Mouse (Mus musculus) thymus, adult 2 months (tissue): ENCODE measurements around the gene Cerkl. TPM values are rescaled to one million over a fixed set of nuclear protein-coding genes. Genes with fewer than 3 reads are reported as not detected.

Experiments used
- DNase-seq: peaks from one replicate; pipeline ENCODE4 v3.0.0; 2021
- H3K27ac ChIP-seq: fragments of 200-500 bp; 2 replicates; pipeline ENCODE4 v1.5.1; 2012; ENCODE audit warnings: low read length, control low read depth; ENCODE audit not compliant: control insufficient read depth, insufficient read depth
- H3K27me3 ChIP-seq: fragments of 200-500 bp; 2 replicates; pipeline ENCODE4 v1.6.1; 2012; ENCODE audit warnings: mild to moderate bottlenecking, low read length, moderate library complexity, mixed read lengths; ENCODE audit not compliant: control insufficient read depth, insufficient read depth
- H3K36me3 ChIP-seq: fragments of 200-500 bp; 2 replicates; pipeline ENCODE4 v1.6.1; 2012; ENCODE audit warnings: mild to moderate bottlenecking, low read length, moderate library complexity; ENCODE audit not compliant: control insufficient read depth, insufficient read depth
- H3K4me1 ChIP-seq: fragments of 200-500 bp; replicated peaks from 2 replicates; pipeline ENCODE4 v1.6.1; 2012; ENCODE audit warnings: low read length; ENCODE audit not compliant: control insufficient read depth, insufficient read depth
- H3K4me3 ChIP-seq: fragments of 200-500 bp; 2 replicates; pipeline ENCODE4 v1.5.1; 2012; ENCODE audit warnings: mild to moderate bottlenecking, low read length, control low read depth, moderate library complexity; ENCODE audit not compliant: control insufficient read depth, insufficient read depth
- CTCF ChIP-seq: fragments of 200-500 bp; IDR thresholded peaks from 2 replicates; pipeline ENCODE4 v1.5.1; 2012; ENCODE audit warnings: mild to moderate bottlenecking, control low read depth, low read length, moderate library complexity, borderline replicate concordance; ENCODE audit not compliant: control insufficient read depth, poor library complexity, insufficient read depth; ENCODE audit errors: extremely low read depth
- POLR2A ChIP-seq: fragments of 200-500 bp; IDR thresholded peaks from 2 replicates; pipeline ENCODE4 v1.6.1; 2012; ENCODE audit warnings: mild to moderate bottlenecking, low read length, control low read depth, moderate library complexity; ENCODE audit not compliant: control insufficient read depth, poor library complexity, insufficient read depth; ENCODE audit errors: extremely low read depth
- WGBS: fragments of 180-500 bp; shearing (Covaris S2); methylation state at CpG from one replicate; pipeline ENCODE4 v1.1.7; 2018; 5-methylcytosine and 5-hydroxymethylcytosine counted together
- polyA plus RNA-seq: library from polyadenylated mRNA; depleted of rRNA; stranded (reverse); fragments of >200 nt; gene quantifications from 2 replicates; pipeline ENCODE4 v1.2.3, GENCODE M21; 2012

The Cerkl gene
- polyA plus RNA-seq, 1 experiment = 1.6 TPM

DNA sequence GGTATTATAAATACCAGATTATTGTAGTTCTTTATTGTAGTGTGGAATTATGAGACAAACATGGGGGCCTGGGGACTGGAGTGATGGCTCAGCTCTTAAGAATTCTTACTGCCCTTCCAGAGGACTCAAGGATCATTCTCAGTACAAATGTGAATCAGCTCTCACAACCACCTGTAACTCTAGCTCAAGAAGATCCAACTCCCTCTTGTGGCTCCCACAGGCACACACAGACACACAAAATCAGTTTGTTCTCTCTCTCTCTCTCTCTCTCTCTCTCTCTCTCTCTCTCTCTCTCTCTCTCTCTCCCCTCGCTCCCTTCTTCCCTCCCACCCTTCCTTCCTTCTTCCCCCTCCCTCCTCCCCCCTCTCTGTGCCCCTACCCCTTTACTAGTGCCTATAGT, 120.4 kb downstream of the Cerkl start:
- Histone ChIP-seq H3K36me3 (no peaks in the 10 kb centered on the region), H3K4me3 (no peak overlapping the region), H3K27ac (no peak overlapping the region), H3K27me3 (no peaks in the 10 kb centered on the region), H3K4me1 (no peaks in the 10 kb centered on the region)
- no peak for TF ChIP-seq POLR2A
- no peak for TF ChIP-seq CTCF
- WGBS = 93% methylated on average over 1 of the region's 1 CpGs
- DNase-seq = no peak

GRCm38 (mm10) chr2:79334661-79335060, 121.9 kb downstream of the Cerkl start:
- no peak for TF ChIP-seq POLR2A
- no peak for TF ChIP-seq CTCF
- no peak for DNase-seq
- H3K4me1 ChIP-seq = no peaks in the 10 kb centered on the region
- H3K4me3 ChIP-seq = no peak overlapping the region
- 0 out of 2 replicates have a peak, but pooled peaks cover 4% of the 10 kb centered on the region for H3K36me3 ChIP-seq
- H3K27me3 ChIP-seq = no peaks in the 10 kb centered on the region
- no peak overlapping the region for H3K27ac ChIP-seq

DNA sequence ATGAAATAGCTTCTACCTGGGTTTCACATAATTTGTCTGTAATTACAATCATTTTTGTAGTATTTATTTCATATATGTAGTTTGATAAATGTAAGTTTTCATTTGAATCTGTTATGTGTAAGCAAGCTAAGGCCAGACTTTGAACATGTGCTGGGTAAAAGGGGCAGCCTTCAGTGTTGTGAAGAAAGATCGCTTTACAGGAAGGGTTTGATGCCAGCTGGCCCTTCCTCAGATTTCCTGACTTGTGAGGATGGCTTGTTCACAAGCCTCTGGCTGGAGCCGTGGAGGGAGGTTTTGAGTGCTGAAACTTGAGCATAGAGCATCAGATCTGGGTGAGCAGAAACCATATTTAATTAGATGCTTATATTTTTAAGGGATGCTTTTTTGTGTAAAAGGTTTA, 128.5 kb downstream of the Cerkl start:
- Histone ChIP-seq H3K4me1 (no peaks in the 10 kb centered on the region), H3K27ac (no peak overlapping the region), H3K36me3 (peaks cover 52% of the 10 kb centered on the region), H3K27me3 (no peaks in the 10 kb centered on the region), H3K4me3 (no peak overlapping the region)
- no peak for TF ChIP-seq POLR2A
- no peak for TF ChIP-seq CTCF
- no peak for DNase-seq
- 89% methylated on average over 2 of the region's 2 CpGs for WGBS

DNA sequence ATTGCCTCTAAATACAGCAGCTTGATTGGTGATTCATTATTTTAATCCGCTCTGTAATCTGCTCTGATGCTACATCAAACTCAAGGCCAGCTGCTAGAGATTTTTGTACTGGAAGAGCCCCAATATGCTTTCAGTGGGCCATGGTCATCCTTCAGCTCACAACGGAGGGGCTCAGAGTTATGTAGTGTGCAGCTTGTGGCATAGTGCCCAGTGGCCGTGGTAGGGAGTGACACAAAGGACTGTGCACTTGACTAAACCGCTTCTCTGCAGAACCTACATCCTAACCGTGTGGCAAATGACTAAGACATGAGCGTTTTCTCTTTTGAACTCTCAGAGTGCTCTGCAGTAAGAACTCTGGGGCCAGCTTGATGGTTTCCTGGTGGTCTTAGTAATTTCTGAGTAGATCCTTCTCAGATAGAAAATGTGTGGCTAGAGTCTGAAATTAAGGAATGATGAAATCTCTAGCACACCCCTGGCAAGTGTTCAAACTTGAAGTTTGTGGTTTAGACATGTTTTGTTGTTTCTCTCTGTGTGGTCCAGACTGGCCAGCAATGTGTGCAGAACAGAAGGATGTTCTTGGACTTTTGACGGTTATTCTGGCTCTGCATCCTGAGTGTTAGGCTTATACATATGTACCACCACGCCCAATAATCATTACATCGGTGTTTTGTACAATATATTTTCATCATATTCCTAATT, 140.3 kb downstream of the Cerkl start:
- no peak for TF ChIP-seq CTCF
- TF ChIP-seq POLR2A = no peak
- Histone ChIP-seq H3K4me1 (no peaks in the 10 kb centered on the region), H3K27ac (no peak overlapping the region), H3K36me3 (peaks cover 84% of the 10 kb centered on the region), H3K27me3 (no peaks in the 10 kb centered on the region), H3K4me3 (no peak overlapping the region)
- WGBS = 94% methylated on average over 9 of the region's 9 CpGs
- no peak for DNase-seq

DNA sequence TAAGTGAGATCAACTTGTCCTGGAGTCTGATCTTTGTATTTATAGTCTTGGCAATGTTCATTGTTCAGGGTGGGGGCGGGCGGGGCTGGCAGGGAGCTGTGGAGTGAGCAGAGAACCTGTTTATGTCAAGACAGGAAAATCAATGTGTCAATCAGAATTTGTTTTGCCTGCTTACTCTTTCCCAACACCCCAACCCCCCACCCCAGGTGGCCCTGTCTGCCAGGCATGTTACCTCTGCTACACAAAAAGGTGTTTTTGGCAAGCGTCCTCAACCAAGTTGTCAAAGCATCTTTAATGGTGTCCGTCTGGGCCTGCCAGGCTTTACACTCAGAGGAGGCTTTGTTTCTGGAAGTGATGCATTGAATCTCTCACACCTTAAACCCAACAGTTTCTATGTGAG, 141.5 kb downstream of the Cerkl start:
- no peak overlapping the region for H3K27ac ChIP-seq
- DNase-seq = no peak
- no peak for TF ChIP-seq POLR2A
- TF ChIP-seq CTCF = no peak
- H3K4me3 ChIP-seq = no peak overlapping the region
- H3K27me3 ChIP-seq = no peaks in the 10 kb centered on the region
- H3K36me3 ChIP-seq = peaks cover 84% of the 10 kb centered on the region
- H3K4me1 ChIP-seq = no peaks in the 10 kb centered on the region
- 96% methylated on average over 4 of the region's 4 CpGs for WGBS

- Histone ChIP-seq H3K4me3 (no peak overlapping the region), H3K27ac (no peak overlapping the region), H3K4me1 (no peaks in the 10 kb centered on the region), H3K36me3 (peaks cover 83% of the 10 kb centered on the region), H3K27me3 (no peaks in the 10 kb centered on the region)
- 91% methylated on average over 4 of the region's 4 CpGs for WGBS
- TF ChIP-seq POLR2A = no peak
- DNase-seq = no peak
Observed at GRCm38 (mm10) chr2:79312499-79312898, 144.1 kb downstream of the Cerkl start.

GRCm38 (mm10) chr2:79309454-79310118, 147.0 kb downstream of the Cerkl start:
- H3K27ac ChIP-seq = no peak overlapping the region
- WGBS = 95% methylated on average over 13 of the region's 13 CpGs
- no peaks in the 10 kb centered on the region for H3K27me3 ChIP-seq
- TF ChIP-seq CTCF = no peak
- TF ChIP-seq POLR2A = no peak
- H3K36me3 ChIP-seq = peaks cover 72% of the 10 kb centered on the region
- no peak for DNase-seq
- H3K4me1 ChIP-seq = no peaks in the 10 kb centered on the region
- no peak overlapping the region for H3K4me3 ChIP-seq
